Mouse (Mus musculus) kidney, postnatal 14 days (tissue): Measurements from ENCODE around the gene Cfap61.

ENCODE experiments used
- DNase-seq: peaks from one replicate; pipeline ENCODE4 v3.0.0; 2022; ENCODE audit warnings: mixed read lengths

The Cfap61 gene

GRCm38 (mm10) chr2:146259787-146260560, 325.4 kb downstream of the Cfap61 start:
- DNase-seq = no peak

GRCm38 (mm10) chr2:146261146-146261545, 326.6 kb downstream of the Cfap61 start:
- no peak for DNase-seq

GRCm38 (mm10) chr2:146262215-146262614, 327.6 kb downstream of the Cfap61 start:
- no peak for DNase-seq

- DNase-seq = no peak
Measured at GRCm38 (mm10) chr2:146262966-146263365, 328.4 kb downstream of the Cfap61 start.
